Mouse (Mus musculus) forelimb bud, embryonic 11.5 days (tissue): Measurements from ENCODE around the gene Gm10354.
"Not testable (repeated sequence)": the region's sequence is repeated elsewhere in the genome, so short reads cannot be mapped to it uniquely, and the experiment has no call there.

Experiments
- DNase-seq: peaks from one replicate; pipeline ENCODE4 v3.0.0-alpha.2; 2012; ENCODE audit warnings: low read depth, low spot score

The Gm10354 gene

GRCm38 (mm10) chr5:14955928-14956706, 22.6 kb downstream of the Gm10354 start:
- DNase-seq: not testable (repeated sequence)

- DNase-seq: not testable (repeated sequence)
Measured at GRCm38 (mm10) chr5:14953587-14953986, 25.1 kb downstream of the Gm10354 start.

- DNase-seq: not testable (repeated sequence)
Measured at GRCm38 (mm10) chr5:14952749-14953148, 26.0 kb downstream of the Gm10354 start.

GRCm38 (mm10) chr5:14951822-14952221, 26.9 kb downstream of the Gm10354 start:
- not testable (repeated sequence) for DNase-seq

GRCm38 (mm10) chr5:14947482-14948198, 31.1 kb downstream of the Gm10354 start:
- not testable (repeated sequence) for DNase-seq

GRCm38 (mm10) chr5:14945524-14945923, 33.2 kb downstream of the Gm10354 start:
- not testable (repeated sequence) for DNase-seq

GRCm38 (mm10) chr5:14941043-14941442, 37.7 kb downstream of the Gm10354 start:
- DNase-seq: not testable (repeated sequence)

GRCm38 (mm10) chr5:14938329-14938728, 40.4 kb downstream of the Gm10354 start, which contains the start of gene Speer4e:
TSS of gene Speer4e (minus strand) at chr5:14938429.
- DNase-seq: not testable (repeated sequence)

- not testable (repeated sequence) for DNase-seq
Measured at GRCm38 (mm10) chr5:14933721-14934120, 45.0 kb downstream of the Gm10354 start.

- DNase-seq: not testable (repeated sequence)
Measured at GRCm38 (mm10) chr5:14927047-14927446, 51.7 kb downstream of the Gm10354 start.
